Mouse (Mus musculus) olfactory bulb, adult 2 months (tissue): ENCODE results near the gene Slc35b4. TPM values are rescaled to one million over a fixed set of nuclear protein-coding genes. Genes with fewer than 3 reads are reported as not detected.

Experiments used
- H3K27ac ChIP-seq: fragments of 200-500 bp; 2 replicates; pipeline ENCODE4 v1.5.1; 2012; ENCODE audit warnings: low read depth, low read length; ENCODE audit not compliant: insufficient read depth
- H3K4me1 ChIP-seq: fragments of 200-500 bp; 2 replicates; pipeline ENCODE4 v1.6.1; 2012; ENCODE audit warnings: low read length; ENCODE audit not compliant: control insufficient read depth, insufficient read depth
- H3K4me3 ChIP-seq: fragments of 200-500 bp; 2 replicates; pipeline ENCODE4 v1.5.1; 2012; ENCODE audit warnings: mild to moderate bottlenecking, low read depth, low read length, moderate library complexity; ENCODE audit not compliant: insufficient read depth
- CTCF ChIP-seq: fragments of 200-500 bp; IDR thresholded peaks from 2 replicates; pipeline ENCODE4 v1.5.1; 2012; ENCODE audit warnings: low read depth, mild to moderate bottlenecking, low read length, moderate library complexity; ENCODE audit not compliant: insufficient read depth
- POLR2A ChIP-seq: fragments of 200-500 bp; IDR thresholded peaks from 2 replicates; pipeline ENCODE4 v1.6.1; 2012; ENCODE audit warnings: mild to moderate bottlenecking, low read depth, low read length, moderate library complexity; ENCODE audit not compliant: insufficient read depth
- WGBS: fragments of 180-500 bp; shearing (Covaris S2); methylation state at CpG from one replicate; pipeline ENCODE4 v1.1.7; 2018; 5-methylcytosine and 5-hydroxymethylcytosine counted together
- polyA plus RNA-seq: library from polyadenylated mRNA; stranded (reverse); fragments of >200 nt; gene quantifications from 2 replicates; pipeline ENCODE4 v1.2.4, GENCODE M21; 2012; ENCODE audit warnings: low replicate concordance; ENCODE audit not compliant: missing spikeins, insufficient read depth, insufficient read length

The Slc35b4 gene
- polyA plus RNA-seq, 1 experiment = not detected

- peaks cover 3% of the 10 kb centered on the region for H3K4me1 ChIP-seq
- H3K27ac ChIP-seq = no peak overlapping the region
- no peak for TF ChIP-seq CTCF
- no peak for TF ChIP-seq POLR2A
- WGBS = 82% methylated on average over 7 of the region's 7 CpGs
- no peak overlapping the region for H3K4me3 ChIP-seq
These were observed 28.3 kb downstream of the Slc35b4 start for GRCm38 (mm10) chr6:34148639-34149038.

DNA sequence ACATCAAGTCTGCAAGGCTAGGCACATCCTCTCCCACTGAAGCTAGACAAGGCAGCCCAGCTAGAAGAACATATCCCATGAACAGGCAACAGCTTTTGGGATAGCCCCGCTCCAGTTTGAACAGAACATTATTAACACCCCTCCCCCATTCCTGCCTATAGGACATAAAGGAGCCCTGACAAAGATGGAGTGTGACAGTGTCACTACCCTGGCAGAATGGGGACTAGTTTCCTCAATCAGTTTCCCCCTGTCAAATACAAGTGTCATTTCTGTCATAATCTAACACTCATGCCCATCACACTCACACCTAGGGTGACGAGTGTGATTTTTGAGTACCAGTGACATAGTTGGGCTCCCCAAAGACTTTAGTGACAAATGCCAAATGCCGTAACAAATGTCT, 28.9 kb downstream of the Slc35b4 start:
- H3K27ac ChIP-seq = no peak overlapping the region
- H3K4me3 ChIP-seq = no peak overlapping the region
- TF ChIP-seq CTCF = no peak
- no peak for TF ChIP-seq POLR2A
- peaks cover under 1% of the 10 kb centered on the region for H3K4me1 ChIP-seq
- 99% methylated on average over 3 of the region's 3 CpGs for WGBS

DNA sequence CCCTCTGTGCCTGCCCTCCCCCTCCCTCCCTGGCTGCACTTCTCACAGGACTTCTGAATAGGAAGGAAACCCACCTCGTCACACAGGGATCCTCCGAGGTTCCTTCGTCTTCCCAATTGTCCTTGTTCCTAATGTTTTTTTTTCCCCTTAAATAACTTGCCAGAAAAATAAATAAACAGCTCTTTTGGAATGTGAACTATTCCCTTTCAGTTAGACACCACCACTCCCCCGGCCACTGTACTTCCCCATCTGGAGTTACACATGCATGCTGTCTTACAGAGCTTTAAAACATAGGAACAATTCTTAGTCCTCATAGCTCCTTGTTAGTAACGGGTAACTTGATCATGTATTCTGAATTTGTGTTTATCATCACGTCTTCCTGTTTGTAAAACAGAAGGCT, 30.9 kb downstream of the Slc35b4 start:
- TF ChIP-seq POLR2A (no peak), CTCF (no peak)
- 86% methylated on average over 6 of the region's 6 CpGs for WGBS
- Histone ChIP-seq H3K4me1 (no peaks in the 10 kb centered on the region), H3K27ac (no peak overlapping the region), H3K4me3 (no peak overlapping the region)

- Histone ChIP-seq H3K27ac (no peak overlapping the region), H3K4me3 (no peak overlapping the region), H3K4me1 (no peaks in the 10 kb centered on the region)
- 78% methylated on average over 11 of the region's 11 CpGs for WGBS
- TF ChIP-seq POLR2A (no peak), CTCF (no peak)
These were observed 34.0 kb downstream of the Slc35b4 start for GRCm38 (mm10) chr6:34142931-34143330.

- no peak for TF ChIP-seq CTCF
- TF ChIP-seq POLR2A = no peak
- Histone ChIP-seq H3K4me3 (no peak overlapping the region), H3K4me1 (no peaks in the 10 kb centered on the region), H3K27ac (no peak overlapping the region)
- 86% methylated on average over 3 of the region's 3 CpGs for WGBS
These were observed 38.5 kb downstream of the Slc35b4 start for GRCm38 (mm10) chr6:34138366-34138765.

GRCm38 (mm10) chr6:34132391-34132790, 44.5 kb downstream of the Slc35b4 start:
- Histone ChIP-seq H3K4me1 (no peaks in the 10 kb centered on the region), H3K27ac (no peak overlapping the region), H3K4me3 (no peak overlapping the region)
- 94% methylated on average over 9 of the region's 9 CpGs for WGBS
- TF ChIP-seq CTCF = no peak
- TF ChIP-seq POLR2A = no peak

DNA sequence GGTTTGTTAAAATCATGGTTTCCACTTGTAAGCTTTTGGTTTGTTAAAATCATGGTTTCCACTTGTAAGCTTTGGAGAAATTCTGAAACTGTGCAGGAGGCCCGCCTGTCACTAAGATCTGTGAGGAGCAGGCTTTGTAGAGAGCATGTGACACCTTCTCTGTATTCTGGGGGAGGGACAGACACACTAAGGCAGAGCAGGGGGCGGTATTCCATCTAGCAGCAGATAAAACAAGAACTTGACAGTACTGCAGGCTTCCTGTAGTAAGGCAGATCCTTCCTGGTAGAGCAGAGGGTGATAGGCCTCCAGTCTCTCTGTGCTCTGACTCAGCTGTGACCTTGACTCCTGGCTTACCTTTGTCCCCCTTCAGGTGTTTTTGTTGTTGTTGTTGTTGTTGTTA, 47.6 kb downstream of the Slc35b4 start:
- no peaks in the 10 kb centered on the region for H3K4me1 ChIP-seq
- H3K4me3 ChIP-seq = no peak overlapping the region
- TF ChIP-seq CTCF (no peak), POLR2A (no peak)
- H3K27ac ChIP-seq = no peak overlapping the region
- 94% methylated on average over 2 of the region's 2 CpGs for WGBS

GRCm38 (mm10) chr6:34124401-34124800, 52.5 kb downstream of the Slc35b4 start:
- Histone ChIP-seq H3K27ac (no peak overlapping the region), H3K4me3 (no peak overlapping the region), H3K4me1 (no peaks in the 10 kb centered on the region)
- WGBS = 92% methylated on average over 2 of the region's 2 CpGs
- TF ChIP-seq CTCF = no peak
- no peak for TF ChIP-seq POLR2A

DNA sequence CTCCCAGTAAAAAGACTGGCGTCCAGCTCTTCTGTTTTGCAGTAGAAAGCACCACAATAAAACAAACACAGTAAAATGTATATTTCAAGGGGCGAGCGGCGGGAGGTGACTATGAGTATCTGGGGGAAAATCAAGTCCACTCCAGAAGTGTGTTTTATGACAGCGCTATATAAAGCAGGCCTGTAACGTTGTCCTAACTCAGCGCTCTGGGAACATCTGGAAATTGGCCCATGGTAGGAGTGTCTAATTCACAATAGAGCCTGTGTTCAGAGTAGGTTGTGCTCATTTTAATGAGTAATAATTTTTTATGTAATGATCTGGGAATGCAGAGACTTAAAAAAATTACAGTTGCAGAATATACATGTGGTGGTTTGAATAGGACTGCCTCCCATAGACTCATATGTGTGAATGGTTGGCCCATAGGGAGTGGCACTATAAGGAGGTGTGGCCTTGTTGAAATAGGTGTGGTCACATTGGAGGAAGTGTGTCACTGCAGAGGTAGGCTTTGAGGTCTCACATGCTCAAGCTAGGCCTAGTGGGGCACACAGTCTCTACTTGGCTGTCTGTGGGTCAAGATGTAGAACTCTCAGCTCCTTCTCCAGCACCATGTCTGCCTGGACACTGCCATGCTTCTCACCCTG, 60.0 kb downstream of the Slc35b4 start:
- Histone ChIP-seq H3K27ac (no peak overlapping the region), H3K4me3 (no peak overlapping the region), H3K4me1 (no peaks in the 10 kb centered on the region)
- TF ChIP-seq CTCF = no peak
- WGBS = 94% methylated on average over 7 of the region's 7 CpGs

GRCm38 (mm10) chr6:34111406-34111805, 65.5 kb downstream of the Slc35b4 start:
- Histone ChIP-seq H3K4me1 (no peaks in the 10 kb centered on the region), H3K4me3 (no peak overlapping the region), H3K27ac (no peak overlapping the region)
- WGBS = 93% methylated on average over 6 of the region's 6 CpGs
- TF ChIP-seq CTCF (no peak), POLR2A (no peak)
